Mouse (Mus musculus) G1E (cell line): ENCODE measurements around the gene Caap1. TPM values are rescaled to one million over a fixed set of nuclear protein-coding genes. Genes with fewer than 3 reads are reported as not detected.

Source experiments
- ATAC-seq: 2 replicates; pipeline ENCODE4 v1.8.0; 2016; ENCODE audit warnings: mild to moderate bottlenecking; ENCODE audit not compliant: insufficient number of reproducible peaks, poor library complexity, low FRiP score, severe bottlenecking; ENCODE audit errors: extremely low read depth
- DNase-seq: peaks from one replicate; pipeline ENCODE4 v3.0.0; 2012; ENCODE audit warnings: low spot score
- H3K27me3 ChIP-seq: 2 replicates; pipeline ENCODE4 v1.6.1; 2012; ENCODE audit warnings: mild to moderate bottlenecking, low read length, inconsistent platforms; ENCODE audit not compliant: insufficient read depth
- H3K36me3 ChIP-seq: replicated peaks from 2 replicates; pipeline ENCODE3; 2012; ENCODE audit warnings: mild to moderate bottlenecking, inconsistent platforms
- H3K4me1 ChIP-seq: 2 replicates; pipeline ENCODE4 v1.6.1; 2012; ENCODE audit warnings: low read depth, low read length, inconsistent platforms, mixed read lengths; ENCODE audit not compliant: insufficient read depth
- H3K4me3 ChIP-seq: 2 replicates; pipeline ENCODE4 v1.5.1; 2012; ENCODE audit warnings: low read depth, mild to moderate bottlenecking, inconsistent platforms, low read length, moderate library complexity, mixed read lengths
- H3K9me3 ChIP-seq: replicated peaks from 2 replicates; pipeline ENCODE4 v1.6.1; 2012; ENCODE audit warnings: inconsistent platforms
- CTCF ChIP-seq: IDR thresholded peaks from 2 replicates; pipeline ENCODE4 v1.5.1; 2012; ENCODE audit warnings: low read depth, low read length, inconsistent platforms, mixed read lengths
- GATA1 ChIP-seq: IDR thresholded peaks from 2 replicates; pipeline ENCODE4 v1.6.1; 2012; ENCODE audit warnings: borderline replicate concordance, low read length, inconsistent platforms, mixed read lengths
- GATA2 ChIP-seq: IDR thresholded peaks from 2 replicates; pipeline ENCODE4 v1.6.1; 2012; ENCODE audit warnings: low read depth, low read length, inconsistent platforms, borderline replicate concordance
- POLR2AphosphoS5 ChIP-seq: IDR thresholded peaks from 2 replicates; pipeline ENCODE4 v1.6.1; 2012; ENCODE audit warnings: low read depth, low read length, inconsistent platforms; ENCODE audit not compliant: insufficient replicate concordance
- TAL1 ChIP-seq: conservative IDR thresholded peaks from 2 replicates; pipeline ENCODE4 v1.6.1; 2012; ENCODE audit warnings: low read depth, low read length, inconsistent platforms, mixed read lengths
- polyA plus RNA-seq: library from polyadenylated mRNA; stranded (reverse); fragments of >175 nt; gene quantifications from 2 replicates; pipeline ENCODE4 v1.2.3, GENCODE M21; 2012
- total RNA-seq, 2 experiments: library from RNA; stranded (forward) in 1 of 2; stranded (reverse) in 1 of 2; fragments of 200-1000 nt in 1 of 2; fragments of >200 nt in 1 of 2; fragmentation: Nextera tagmentation in 1 of 2; gene quantifications; 2 replicates each; pipeline ENCODE4 v1.2.3; 2014 to 2017

The Caap1 gene
- 44.6 and 47.1 TPM in 2 replicates for total RNA-seq (2014; fragmentation: Nextera tagmentation)
- 43.6 and 44.4 TPM in 2 replicates for total RNA-seq (2017)
- polyA plus RNA-seq = 4.7 and 5.2 TPM in 2 replicates

GRCm38 (mm10) chr4:94556265-94557054 lies at the start of gene Caap1, which contains the start of gene Gm10306:
Gene Caap1 (minus strand): TSS chr4:94556796.
Gene Gm10306 (plus strand): TSS chr4:94556546.
- no peaks in the 10 kb centered on the region for H3K9me3 ChIP-seq

DNA sequence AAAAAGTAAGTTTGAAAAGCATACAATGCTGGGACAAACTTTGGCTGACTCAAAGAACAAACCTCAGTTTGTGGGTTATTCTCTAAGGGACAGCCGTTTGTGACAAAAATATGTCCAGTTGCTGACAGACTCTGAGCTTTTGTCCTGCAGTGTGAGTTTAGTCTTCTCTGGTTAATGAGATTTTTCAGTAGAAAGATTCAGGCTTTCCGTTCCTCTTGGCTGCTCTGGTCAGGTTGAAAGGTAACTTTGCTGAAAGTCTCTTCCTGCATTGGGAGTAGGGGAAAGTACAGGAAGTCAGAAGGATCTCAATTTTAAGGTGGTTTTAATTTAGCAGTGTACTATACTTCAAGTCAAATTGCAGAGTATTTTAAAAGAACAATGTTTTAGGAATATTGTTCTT lies 49.0 kb upstream of the Caap1 start:
- no peak for TF ChIP-seq TAL1
- TF ChIP-seq GATA1 = no peak
- TF ChIP-seq POLR2AphosphoS5 = no peak
- no peak for TF ChIP-seq GATA2
- TF ChIP-seq CTCF = no peak
- peaks cover 30% of the 10 kb centered on the region for H3K4me1 ChIP-seq
- no peak for ATAC-seq
- DNase-seq = no peak
- peaks cover 3% of the 10 kb centered on the region for H3K36me3 ChIP-seq
- no peaks in the 10 kb centered on the region for H3K27me3 ChIP-seq
- H3K4me3 ChIP-seq = no peak overlapping the region
- H3K9me3 ChIP-seq = no peaks in the 10 kb centered on the region

More at GRCm38 (mm10) chr4:94556265-94557054, at the start of gene Caap1, which contains the start of gene Gm10306:
- Histone ChIP-seq H3K36me3 (peaks cover 7% of the 10 kb centered on the region), H3K4me1 (peaks cover 8% of the 10 kb centered on the region), H3K27me3 (no peaks in the 10 kb centered on the region), H3K4me3 (peak within 1 kb of the TSS; percentile 99)
- TF ChIP-seq TAL1 = no peak
- no peak for TF ChIP-seq GATA1
- TF ChIP-seq CTCF = no peak
- TF ChIP-seq POLR2AphosphoS5 = no peak
- TF ChIP-seq GATA2 = no peak
- DNase-seq (peak; percentile 78), ATAC-seq (peak; percentile 81)

- no peak for TF ChIP-seq CTCF
- TF ChIP-seq POLR2AphosphoS5 = no peak
- no peak for TF ChIP-seq GATA1
- ATAC-seq = no peak
- Histone ChIP-seq H3K36me3 (peaks cover 3% of the 10 kb centered on the region), H3K27me3 (no peaks in the 10 kb centered on the region), H3K4me3 (no peak overlapping the region), H3K4me1 (peaks cover 27% of the 10 kb centered on the region), H3K9me3 (no peaks in the 10 kb centered on the region)
- no peak for DNase-seq
These were observed 47.9 kb upstream of the Caap1 start for GRCm38 (mm10) chr4:94604452-94605019.

DNA sequence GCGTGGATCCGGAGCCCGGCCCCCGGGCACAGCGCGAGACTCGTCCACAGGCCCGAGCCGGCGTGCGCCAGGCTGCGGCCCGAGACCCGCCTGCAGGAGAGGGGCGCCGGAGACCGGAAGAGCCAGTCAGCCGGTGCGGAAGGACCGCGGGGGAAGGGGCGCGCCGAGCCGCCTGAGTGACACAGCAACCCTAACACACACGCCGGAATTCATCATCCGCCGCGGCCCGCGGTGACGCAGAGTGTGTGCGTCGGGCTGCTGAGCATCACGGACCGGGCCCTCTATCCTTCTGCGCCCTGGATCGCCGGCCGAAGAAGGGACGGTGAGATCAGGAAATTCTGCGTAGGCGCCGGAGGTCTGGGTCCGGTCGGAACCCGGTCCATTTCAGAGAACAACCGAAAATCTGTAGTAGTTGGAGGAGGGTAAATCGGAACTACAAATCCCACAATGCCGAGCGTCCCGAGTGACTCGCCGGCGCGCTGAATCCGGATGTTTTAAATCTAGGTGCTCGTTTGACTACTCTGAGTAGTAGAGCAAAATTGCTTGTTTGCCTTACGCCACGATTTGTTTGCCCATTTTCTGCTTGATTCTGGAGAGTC lies 46.5 kb upstream of the Caap1 start, which contains the start of gene Plaa:
TSS of gene Plaa (minus strand) at position 214 of the 599 bp plus-strand sequence.
- ATAC-seq = peak; percentile 85
- DNase-seq = peak; percentile 83
- no peak for TF ChIP-seq TAL1
- no peak for TF ChIP-seq GATA1
- no peak for TF ChIP-seq CTCF
- no peak for TF ChIP-seq POLR2AphosphoS5
- TF ChIP-seq GATA2 = no peak
- H3K4me3 ChIP-seq = peak within 1 kb of the TSS; percentile 98
- H3K27me3 ChIP-seq = no peaks in the 10 kb centered on the region
- peaks cover 27% of the 10 kb centered on the region for H3K4me1 ChIP-seq
- H3K36me3 ChIP-seq = peaks cover 5% of the 10 kb centered on the region
- H3K9me3 ChIP-seq = no peaks in the 10 kb centered on the region

DNA sequence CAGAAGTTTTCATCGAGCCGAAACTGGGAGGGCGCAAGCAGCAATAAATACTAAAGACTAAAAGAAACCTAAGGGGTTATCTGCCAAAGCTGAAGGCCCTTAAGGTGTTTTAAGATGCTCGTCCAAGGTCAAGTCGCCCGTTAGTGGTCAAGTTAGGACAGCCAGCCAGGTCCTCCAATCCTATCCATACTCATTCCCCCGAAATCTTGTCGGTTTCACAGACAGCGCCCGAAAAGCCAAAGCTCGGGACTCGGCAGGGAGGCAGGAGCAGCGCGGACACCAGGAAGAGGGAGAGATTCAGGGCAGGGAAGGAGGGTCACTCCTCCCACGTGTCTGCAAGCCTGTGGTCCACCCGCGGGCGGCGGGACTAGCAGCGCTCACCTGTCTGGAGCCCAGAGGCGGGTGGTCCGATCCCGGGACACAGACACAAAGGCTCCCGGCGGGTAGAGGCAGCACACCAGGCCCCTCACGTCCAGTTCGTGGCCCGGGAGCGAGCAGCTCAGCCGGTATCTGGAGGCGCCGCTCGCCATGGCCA lies 46.0 kb upstream of the Caap1 start:
- ATAC-seq = peak; percentile 16; the same call in 1 of the 2 replicates
- no peak for DNase-seq
- H3K4me3 ChIP-seq = peak overlapping the region; percentile 98
- peaks cover 27% of the 10 kb centered on the region for H3K4me1 ChIP-seq
- H3K27me3 ChIP-seq = no peaks in the 10 kb centered on the region
- no peak for TF ChIP-seq CTCF
- TF ChIP-seq GATA1 = no peak
- no peak for TF ChIP-seq GATA2
- no peak for TF ChIP-seq TAL1
- TF ChIP-seq POLR2AphosphoS5 = no peak
- peaks cover 11% of the 10 kb centered on the region for H3K36me3 ChIP-seq
- H3K9me3 ChIP-seq = no peaks in the 10 kb centered on the region

DNA sequence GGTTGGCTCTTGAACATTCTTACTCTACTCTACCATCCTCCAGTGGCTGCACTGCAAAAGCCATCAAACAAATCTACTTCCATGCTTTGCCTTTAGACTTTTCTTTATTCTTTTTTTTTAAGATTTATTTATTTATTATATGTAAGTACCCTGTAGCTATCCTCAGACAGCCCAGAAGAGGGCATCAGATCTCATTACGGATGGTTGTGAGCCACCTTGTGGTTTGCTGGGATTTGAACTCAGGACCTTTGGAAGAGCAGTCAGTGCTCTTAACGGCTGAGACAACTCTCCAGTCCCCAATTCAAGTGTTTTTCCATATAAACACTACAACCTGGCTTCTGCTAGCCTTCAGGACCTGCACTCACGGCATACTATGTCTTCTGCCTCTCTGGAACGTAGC lies 44.8 kb upstream of the Caap1 start:
- DNase-seq (no peak), ATAC-seq (no peak)
- no peak for TF ChIP-seq POLR2AphosphoS5
- TF ChIP-seq GATA2 = no peak
- TF ChIP-seq GATA1 = no peak
- no peak for TF ChIP-seq CTCF
- TF ChIP-seq TAL1 = no peak
- Histone ChIP-seq H3K9me3 (no peaks in the 10 kb centered on the region), H3K36me3 (peaks cover 13% of the 10 kb centered on the region), H3K4me1 (peaks cover 27% of the 10 kb centered on the region), H3K27me3 (no peaks in the 10 kb centered on the region), H3K4me3 (peak overlapping the region; percentile 33; the same call in 1 of the 2 replicates)
